Mouse (Mus musculus): ENCODE measurements at regions not wholly inside any gene's neighbourhood (a gene's known extent, or its start where the extent isn't known, plus 50 kb on each side); places are given as distances from the start of the nearest gene placed in this dataset.

GRCm38 (mm10) chr16:21361406-21361805 lies 61.5 kb upstream of the Vps8 start:
- Histone ChIP-seq H3K4me3 (no peak overlapping the region), H3ac (ENCODE audit: control insufficient read depth, insufficient read length) (no peak overlapping the region), H3K79me2 (ENCODE audit: control insufficient read depth, insufficient read depth) (no peaks in the 10 kb centered on the region), H3K27me3 (ENCODE audit: control insufficient read depth, insufficient read depth, insufficient read length) (no peaks in the 10 kb centered on the region), H3K36me3 (ENCODE audit: control insufficient read depth, insufficient read depth) (no peaks in the 10 kb centered on the region), H3K4me2 (ENCODE audit: low read depth) (no peak overlapping the region)
- TF ChIP-seq POLR2AphosphoS2 (IDR thresholded peaks at IDR 0.05; ENCODE audit: insufficient read length, low read depth) (no peak), TCF12 (IDR thresholded peaks at IDR 0.05; ENCODE audit: insufficient read depth, poor library complexity, severe bottlenecking) (no peak), MYOG (IDR thresholded peaks at IDR 0.05; ENCODE audit: control insufficient read depth in 1 of 3, insufficient read depth in 1 of 3, insufficient read length in 2 of 3, low read depth in 2 of 3) (no peak), CEBPB (IDR thresholded peaks at IDR 0.05; ENCODE audit: insufficient read depth, poor library complexity, severe bottlenecking) (no peak), SRF (IDR thresholded peaks at IDR 0.05; ENCODE audit: control insufficient read depth, insufficient read length, low read depth) (no peak), TCF3 (IDR thresholded peaks at IDR 0.05; ENCODE audit: insufficient read length, low read depth) (no peak), E2F4 (IDR thresholded peaks at IDR 0.05; ENCODE audit: insufficient read depth) (no peak), USF1 (IDR thresholded peaks at IDR 0.05; ENCODE audit: low read depth) (no peak)

GRCm38 (mm10) chr16:21362663-21363367 lies 60.1 kb upstream of the Vps8 start:
- Histone ChIP-seq H3K4me2 (ENCODE audit: low read depth) (peak overlapping the region; percentile 24), H3K27me3 (ENCODE audit: control insufficient read depth, insufficient read depth, insufficient read length) (no peaks in the 10 kb centered on the region), H3K79me2 (ENCODE audit: control insufficient read depth, insufficient read depth) (no peaks in the 10 kb centered on the region), H3ac (ENCODE audit: control insufficient read depth, insufficient read length) (no peak overlapping the region), H3K36me3 (ENCODE audit: control insufficient read depth, insufficient read depth) (no peaks in the 10 kb centered on the region), H3K4me3 (no peak overlapping the region)
- TF ChIP-seq MYOD1 (IDR thresholded peaks at IDR 0.05; ENCODE audit: control insufficient read depth in 1 of 3, insufficient read length in 2 of 3, low read depth in 2 of 3), result peak in 2 of 3 experiments; percentile 66 to 80
- no peak for TF ChIP-seq SRF (IDR thresholded peaks at IDR 0.05; ENCODE audit: control insufficient read depth, insufficient read length, low read depth)
- peak in 2 of 3 experiments; percentile 83 to 86 for TF ChIP-seq MYOG (IDR thresholded peaks at IDR 0.05; ENCODE audit: control insufficient read depth in 1 of 3, insufficient read depth in 1 of 3, insufficient read length in 2 of 3, low read depth in 2 of 3)
- TF ChIP-seq REST (IDR thresholded peaks at IDR 0.05; ENCODE audit: insufficient read depth, insufficient read length), result no peak
- TF ChIP-seq USF1 (IDR thresholded peaks at IDR 0.05; ENCODE audit: low read depth), result no peak
- TF ChIP-seq POLR2AphosphoS2 (IDR thresholded peaks at IDR 0.05; ENCODE audit: insufficient read length, low read depth), result no peak
- no peak for TF ChIP-seq CEBPB (IDR thresholded peaks at IDR 0.05; ENCODE audit: insufficient read depth, poor library complexity, severe bottlenecking)
- no peak for TF ChIP-seq MAX (IDR thresholded peaks at IDR 0.05; ENCODE audit: low read depth)
- no peak for TF ChIP-seq E2F4 (IDR thresholded peaks at IDR 0.05; ENCODE audit: insufficient read depth)
- no peak for TF ChIP-seq TCF12 (IDR thresholded peaks at IDR 0.05; ENCODE audit: insufficient read depth, poor library complexity, severe bottlenecking)

GRCm38 (mm10) chr16:21364885-21365284 lies 58.0 kb upstream of the Vps8 start:
- no peaks in the 10 kb centered on the region for H3K79me2 ChIP-seq (ENCODE audit: control insufficient read depth, insufficient read depth)
- no peaks in the 10 kb centered on the region for H3K36me3 ChIP-seq (ENCODE audit: control insufficient read depth, insufficient read depth)
- no peaks in the 10 kb centered on the region for H3K27me3 ChIP-seq (ENCODE audit: control insufficient read depth, insufficient read depth, insufficient read length)
- TF ChIP-seq MAX (IDR thresholded peaks at IDR 0.05; ENCODE audit: low read depth), result no peak
- TF ChIP-seq REST (IDR thresholded peaks at IDR 0.05; ENCODE audit: insufficient read depth, insufficient read length), result no peak
- no peak for TF ChIP-seq POLR2AphosphoS2 (IDR thresholded peaks at IDR 0.05; ENCODE audit: insufficient read length, low read depth)
- TF ChIP-seq USF1 (IDR thresholded peaks at IDR 0.05; ENCODE audit: low read depth), result no peak
- no peak for TF ChIP-seq POLR2A (IDR thresholded peaks at IDR 0.05; ENCODE audit: insufficient read length, low read depth)
- no peak for TF ChIP-seq E2F4 (IDR thresholded peaks at IDR 0.05; ENCODE audit: insufficient read depth)
- TF ChIP-seq MYOG (IDR thresholded peaks at IDR 0.05; ENCODE audit: control insufficient read depth in 1 of 3, insufficient read depth in 1 of 3, insufficient read length in 2 of 3, low read depth in 2 of 3), result no peak
- TF ChIP-seq TCF12 (IDR thresholded peaks at IDR 0.05; ENCODE audit: insufficient read depth, poor library complexity, severe bottlenecking), result no peak
- no peak for TF ChIP-seq SRF (IDR thresholded peaks at IDR 0.05; ENCODE audit: control insufficient read depth, insufficient read length, low read depth)
- TF ChIP-seq TCF3 (IDR thresholded peaks at IDR 0.05; ENCODE audit: insufficient read length, low read depth), result no peak
- no peak for TF ChIP-seq CEBPB (IDR thresholded peaks at IDR 0.05; ENCODE audit: insufficient read depth, poor library complexity, severe bottlenecking)
- no peak for TF ChIP-seq MYOD1 (IDR thresholded peaks at IDR 0.05; ENCODE audit: control insufficient read depth in 1 of 3, insufficient read length in 2 of 3, low read depth in 2 of 3)
- H3K4me3 ChIP-seq, result no peak overlapping the region
- H3K4me2 ChIP-seq (ENCODE audit: low read depth), result no peak overlapping the region
- H3ac ChIP-seq (ENCODE audit: control insufficient read depth, insufficient read length), result no peak overlapping the region

- H3K27me3 ChIP-seq (ENCODE audit: control insufficient read depth, insufficient read depth, insufficient read length), result no peaks in the 10 kb centered on the region
- H3K4me2 ChIP-seq (ENCODE audit: low read depth), result no peak overlapping the region
- H3K79me2 ChIP-seq (ENCODE audit: control insufficient read depth, insufficient read depth), result no peaks in the 10 kb centered on the region
- no peak overlapping the region for H3K4me3 ChIP-seq
- no peak overlapping the region for H3ac ChIP-seq (ENCODE audit: control insufficient read depth, insufficient read length)
- no peak for TF ChIP-seq REST (IDR thresholded peaks at IDR 0.05; ENCODE audit: insufficient read depth, insufficient read length)
- TF ChIP-seq E2F4 (IDR thresholded peaks at IDR 0.05; ENCODE audit: insufficient read depth), result no peak
- TF ChIP-seq MYOG (IDR thresholded peaks at IDR 0.05; ENCODE audit: control insufficient read depth in 1 of 3, insufficient read depth in 1 of 3, insufficient read length in 2 of 3, low read depth in 2 of 3), result no peak
- no peak for TF ChIP-seq POLR2A (IDR thresholded peaks at IDR 0.05; ENCODE audit: insufficient read length, low read depth)
- TF ChIP-seq MAX (IDR thresholded peaks at IDR 0.05; ENCODE audit: low read depth), result no peak
- no peak for TF ChIP-seq TCF12 (IDR thresholded peaks at IDR 0.05; ENCODE audit: insufficient read depth, poor library complexity, severe bottlenecking)
- TF ChIP-seq MYOD1 (IDR thresholded peaks at IDR 0.05; ENCODE audit: control insufficient read depth in 1 of 3, insufficient read length in 2 of 3, low read depth in 2 of 3), result no peak
- TF ChIP-seq TCF3 (IDR thresholded peaks at IDR 0.05; ENCODE audit: insufficient read length, low read depth), result no peak
- no peak for TF ChIP-seq USF1 (IDR thresholded peaks at IDR 0.05; ENCODE audit: low read depth)
- H3K36me3 ChIP-seq (ENCODE audit: control insufficient read depth, insufficient read depth), result no peaks in the 10 kb centered on the region
Measured at GRCm38 (mm10) chr16:21367449-21367848, 55.5 kb upstream of the Vps8 start.

All from myocyte (in vitro differentiated cells).